Mouse (Mus musculus): Measurements from ENCODE around the gene Cacng4. TPM values are rescaled to one million over a fixed set of nuclear protein-coding genes. Genes with fewer than 3 reads are reported as not detected.

Gene Cacng4
- polyA plus RNA-seq, 1 experiment from 2014 or later: 25.6 TPM

GRCm38 (mm10) chr11:107737886-107738285, 56.5 kb downstream of the Cacng4 start:
- Histone ChIP-seq H3K4me1 (ENCODE audit: control insufficient read depth, insufficient read depth, low read length) (peaks cover 2% of the 10 kb centered on the region; the same call in 1 of the 2 replicates), H3K9me3 (ENCODE audit: control insufficient read depth, low read length) (no peaks in the 10 kb centered on the region), H3K9ac (ENCODE audit: low read length) (no peak overlapping the region), H3K27me3 (ENCODE audit: control insufficient read depth, insufficient read depth, low read length) (no peaks in the 10 kb centered on the region), H3K36me3 (ENCODE audit: control insufficient read depth, insufficient read depth, low read length) (peaks cover 12% of the 10 kb centered on the region), H3K4me3 (ENCODE audit: low read depth, low read length) (no peak overlapping the region), H3K4me2 (no peak overlapping the region), H3K27ac (ENCODE audit: low read depth, low read length) (no peak overlapping the region)
- DNase-seq (ENCODE audit: low spot score, missing footprints) (no peak), ATAC-seq (ENCODE audit: low FRiP score) (no peak)
- WGBS: 90% methylated on average over 6 of the region's 6 CpGs

DNA sequence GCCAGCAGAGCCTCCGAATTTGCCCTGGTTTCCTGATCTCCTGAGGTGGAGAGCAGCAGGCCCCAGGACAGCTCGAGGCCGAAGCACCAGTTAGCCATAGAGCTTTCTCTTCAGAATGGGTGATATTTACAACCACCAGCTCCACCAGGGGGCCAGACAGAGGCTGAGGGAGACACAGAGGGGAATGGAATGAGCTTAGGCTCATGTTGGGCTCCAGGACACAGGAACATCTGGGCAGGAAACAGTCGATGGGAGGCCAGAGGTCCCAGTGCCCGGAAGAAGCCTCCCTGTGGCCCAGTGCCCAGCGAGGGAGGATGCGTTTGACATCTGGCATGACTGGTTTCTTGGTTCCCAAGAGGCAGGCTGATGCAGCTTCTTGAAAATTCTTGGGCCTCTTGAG, 60.2 kb downstream of the Cacng4 start:
- Histone ChIP-seq H3K9ac (ENCODE audit: low read length) (no peak overlapping the region), H3K4me1 (ENCODE audit: control insufficient read depth, insufficient read depth, low read length) (no peaks in the 10 kb centered on the region), H3K9me3 (ENCODE audit: control insufficient read depth, low read length) (no peaks in the 10 kb centered on the region), H3K4me2 (no peak overlapping the region), H3K36me3 (ENCODE audit: control insufficient read depth, insufficient read depth, low read length) (peaks cover 12% of the 10 kb centered on the region), H3K27ac (ENCODE audit: low read depth, low read length) (no peak overlapping the region), H3K4me3 (ENCODE audit: low read depth, low read length) (no peak overlapping the region), H3K27me3 (ENCODE audit: control insufficient read depth, insufficient read depth, low read length) (no peaks in the 10 kb centered on the region)
- ATAC-seq (ENCODE audit: low FRiP score) (no peak), DNase-seq (ENCODE audit: low spot score, missing footprints) (no peak)
- 86% methylated on average over 7 of the region's 7 CpGs for WGBS

- H3K4me3 ChIP-seq (ENCODE audit: low read depth, low read length): no peak overlapping the region
- ATAC-seq (ENCODE audit: low FRiP score): no peak
- no peak overlapping the region for H3K27ac ChIP-seq (ENCODE audit: low read depth, low read length)
- no peak overlapping the region for H3K9ac ChIP-seq (ENCODE audit: low read length)
- DNase-seq (ENCODE audit: low spot score, missing footprints): no peak
- H3K9me3 ChIP-seq (ENCODE audit: control insufficient read depth, low read length): no peaks in the 10 kb centered on the region
- no peaks in the 10 kb centered on the region for H3K4me1 ChIP-seq (ENCODE audit: control insufficient read depth, insufficient read depth, low read length)
- no peaks in the 10 kb centered on the region for H3K27me3 ChIP-seq (ENCODE audit: control insufficient read depth, insufficient read depth, low read length)
- H3K4me2 ChIP-seq: no peak overlapping the region
- WGBS: 86% methylated on average over 5 of the region's 5 CpGs
- H3K36me3 ChIP-seq (ENCODE audit: control insufficient read depth, insufficient read depth, low read length): peaks cover 12% of the 10 kb centered on the region
Measured at GRCm38 (mm10) chr11:107731498-107731897, 62.9 kb downstream of the Cacng4 start.

DNA sequence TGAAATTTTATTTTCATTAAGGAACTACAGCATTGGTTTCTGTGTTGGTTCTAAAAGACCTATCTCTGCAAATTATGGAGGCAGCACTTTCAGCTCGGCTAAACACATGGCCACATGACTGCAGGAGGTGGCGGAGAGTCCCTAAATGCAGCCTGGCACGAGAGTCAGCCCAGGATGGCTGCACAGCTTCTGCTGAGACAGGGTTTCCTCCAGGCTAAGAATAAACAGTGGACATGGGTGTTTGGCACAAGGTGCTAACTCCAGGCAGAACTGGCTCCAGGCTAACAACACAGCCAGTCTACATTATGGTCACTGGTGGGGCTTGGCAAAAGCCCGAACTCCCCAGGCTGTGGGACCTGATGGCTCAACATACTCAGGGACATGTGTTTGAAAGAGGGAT, 63.4 kb downstream of the Cacng4 start:
- peaks cover 12% of the 10 kb centered on the region for H3K36me3 ChIP-seq (ENCODE audit: control insufficient read depth, insufficient read depth, low read length)
- no peak for DNase-seq (ENCODE audit: low spot score, missing footprints)
- no peak overlapping the region for H3K9ac ChIP-seq (ENCODE audit: low read length)
- H3K27me3 ChIP-seq (ENCODE audit: control insufficient read depth, insufficient read depth, low read length): no peaks in the 10 kb centered on the region
- no peaks in the 10 kb centered on the region for H3K4me1 ChIP-seq (ENCODE audit: control insufficient read depth, insufficient read depth, low read length)
- no peak overlapping the region for H3K4me3 ChIP-seq (ENCODE audit: low read depth, low read length)
- WGBS: 83% methylated on average over 4 of the region's 4 CpGs
- no peaks in the 10 kb centered on the region for H3K9me3 ChIP-seq (ENCODE audit: control insufficient read depth, low read length)
- no peak overlapping the region for H3K27ac ChIP-seq (ENCODE audit: low read depth, low read length)
- H3K4me2 ChIP-seq: no peak overlapping the region
- no peak for ATAC-seq (ENCODE audit: low FRiP score)

- no peak overlapping the region for H3K4me3 ChIP-seq (ENCODE audit: low read depth, low read length)
- H3K27me3 ChIP-seq (ENCODE audit: control insufficient read depth, insufficient read depth, low read length): no peaks in the 10 kb centered on the region
- H3K36me3 ChIP-seq (ENCODE audit: control insufficient read depth, insufficient read depth, low read length): peaks cover 1% of the 10 kb centered on the region
- no peak overlapping the region for H3K9ac ChIP-seq (ENCODE audit: low read length)
- no peak for DNase-seq (ENCODE audit: low spot score, missing footprints)
- H3K9me3 ChIP-seq (ENCODE audit: control insufficient read depth, low read length): no peaks in the 10 kb centered on the region
- no peaks in the 10 kb centered on the region for H3K4me1 ChIP-seq (ENCODE audit: control insufficient read depth, insufficient read depth, low read length)
- no peak for ATAC-seq (ENCODE audit: low FRiP score)
- H3K4me2 ChIP-seq: no peak overlapping the region
- WGBS: 88% methylated on average over 7 of the region's 7 CpGs
- no peak overlapping the region for H3K27ac ChIP-seq (ENCODE audit: low read depth, low read length)
Measured at GRCm38 (mm10) chr11:107729141-107729540, 65.2 kb downstream of the Cacng4 start.

DNA sequence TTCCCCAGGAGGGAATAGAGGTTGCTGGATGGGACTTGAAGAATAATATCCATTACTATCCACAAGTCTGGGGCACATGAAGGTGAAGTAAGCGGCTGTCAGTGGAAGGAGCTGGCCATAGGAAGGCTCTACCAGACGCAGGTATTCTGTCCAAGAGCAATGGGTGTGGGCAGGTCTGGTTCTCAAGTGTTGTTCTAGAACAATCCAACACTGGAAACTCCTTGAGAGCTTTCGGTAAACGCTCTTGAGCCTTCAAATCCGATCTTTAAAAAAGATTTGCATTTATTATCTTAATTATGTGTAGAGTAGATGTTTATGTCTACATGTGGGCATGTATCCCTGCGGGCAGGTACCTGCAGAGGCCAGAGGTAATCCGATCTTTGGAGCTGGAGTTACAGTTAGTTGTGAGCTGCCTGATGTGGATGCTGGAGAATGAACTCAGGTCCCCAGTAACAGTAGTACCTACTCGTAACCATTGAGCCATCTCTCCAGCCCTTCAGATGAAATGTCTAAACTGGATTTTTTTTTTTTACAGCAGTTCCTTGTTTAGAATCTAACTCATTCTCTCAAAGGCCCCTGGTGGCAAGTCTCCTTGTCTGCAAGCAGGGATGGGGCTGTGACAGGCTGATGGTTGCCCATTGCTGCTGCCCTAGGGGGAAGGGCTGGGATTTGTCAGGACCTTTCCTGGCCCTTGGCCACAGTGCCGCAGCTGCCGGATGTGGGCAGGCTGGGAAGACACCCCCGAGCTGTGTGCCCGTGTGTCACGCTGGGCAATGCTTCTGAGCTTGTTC, 66.1 kb downstream of the Cacng4 start:
- Histone ChIP-seq H3K4me2 (no peak overlapping the region), H3K36me3 (ENCODE audit: control insufficient read depth, insufficient read depth, low read length) (no peaks in the 10 kb centered on the region), H3K27me3 (ENCODE audit: control insufficient read depth, insufficient read depth, low read length) (no peaks in the 10 kb centered on the region), H3K9me3 (ENCODE audit: control insufficient read depth, low read length) (no peaks in the 10 kb centered on the region), H3K4me3 (ENCODE audit: low read depth, low read length) (no peak overlapping the region), H3K4me1 (ENCODE audit: control insufficient read depth, insufficient read depth, low read length) (no peaks in the 10 kb centered on the region), H3K9ac (ENCODE audit: low read length) (no peak overlapping the region), H3K27ac (ENCODE audit: low read depth, low read length) (no peak overlapping the region)
- no peak for DNase-seq (ENCODE audit: low spot score, missing footprints)
- WGBS: 87% methylated on average over 13 of the region's 13 CpGs
- ATAC-seq (ENCODE audit: low FRiP score): no peak

GRCm38 (mm10) chr11:107724603-107725002, 69.8 kb downstream of the Cacng4 start:
- no peaks in the 10 kb centered on the region for H3K9me3 ChIP-seq (ENCODE audit: control insufficient read depth, low read length)
- no peak overlapping the region for H3K4me2 ChIP-seq
- no peak for ATAC-seq (ENCODE audit: low FRiP score)
- DNase-seq (ENCODE audit: low spot score, missing footprints): no peak
- H3K27me3 ChIP-seq (ENCODE audit: control insufficient read depth, insufficient read depth, low read length): no peaks in the 10 kb centered on the region
- H3K4me3 ChIP-seq (ENCODE audit: low read depth, low read length): no peak overlapping the region
- WGBS: 95% methylated on average over 8 of the region's 8 CpGs
- H3K4me1 ChIP-seq (ENCODE audit: control insufficient read depth, insufficient read depth, low read length): no peaks in the 10 kb centered on the region
- no peak overlapping the region for H3K27ac ChIP-seq (ENCODE audit: low read depth, low read length)
- H3K36me3 ChIP-seq (ENCODE audit: control insufficient read depth, insufficient read depth, low read length): no peaks in the 10 kb centered on the region
- no peak overlapping the region for H3K9ac ChIP-seq (ENCODE audit: low read length)

- no peak for DNase-seq (ENCODE audit: low spot score, missing footprints)
- H3K4me2 ChIP-seq: no peak overlapping the region
- no peak overlapping the region for H3K4me3 ChIP-seq (ENCODE audit: low read depth, low read length)
- H3K27ac ChIP-seq (ENCODE audit: low read depth, low read length): no peak overlapping the region
- no peaks in the 10 kb centered on the region; the same call in 1 of the 2 replicates for H3K9me3 ChIP-seq (ENCODE audit: control insufficient read depth, low read length)
- no peak for ATAC-seq (ENCODE audit: low FRiP score)
- H3K9ac ChIP-seq (ENCODE audit: low read length): no peak overlapping the region
- no peaks in the 10 kb centered on the region for H3K36me3 ChIP-seq (ENCODE audit: control insufficient read depth, insufficient read depth, low read length)
- WGBS: 92% methylated on average over 7 of the region's 7 CpGs
- no peaks in the 10 kb centered on the region for H3K4me1 ChIP-seq (ENCODE audit: control insufficient read depth, insufficient read depth, low read length)
- H3K27me3 ChIP-seq (ENCODE audit: control insufficient read depth, insufficient read depth, low read length): no peaks in the 10 kb centered on the region
Measured at GRCm38 (mm10) chr11:107721057-107721456, 73.3 kb downstream of the Cacng4 start.

DNA sequence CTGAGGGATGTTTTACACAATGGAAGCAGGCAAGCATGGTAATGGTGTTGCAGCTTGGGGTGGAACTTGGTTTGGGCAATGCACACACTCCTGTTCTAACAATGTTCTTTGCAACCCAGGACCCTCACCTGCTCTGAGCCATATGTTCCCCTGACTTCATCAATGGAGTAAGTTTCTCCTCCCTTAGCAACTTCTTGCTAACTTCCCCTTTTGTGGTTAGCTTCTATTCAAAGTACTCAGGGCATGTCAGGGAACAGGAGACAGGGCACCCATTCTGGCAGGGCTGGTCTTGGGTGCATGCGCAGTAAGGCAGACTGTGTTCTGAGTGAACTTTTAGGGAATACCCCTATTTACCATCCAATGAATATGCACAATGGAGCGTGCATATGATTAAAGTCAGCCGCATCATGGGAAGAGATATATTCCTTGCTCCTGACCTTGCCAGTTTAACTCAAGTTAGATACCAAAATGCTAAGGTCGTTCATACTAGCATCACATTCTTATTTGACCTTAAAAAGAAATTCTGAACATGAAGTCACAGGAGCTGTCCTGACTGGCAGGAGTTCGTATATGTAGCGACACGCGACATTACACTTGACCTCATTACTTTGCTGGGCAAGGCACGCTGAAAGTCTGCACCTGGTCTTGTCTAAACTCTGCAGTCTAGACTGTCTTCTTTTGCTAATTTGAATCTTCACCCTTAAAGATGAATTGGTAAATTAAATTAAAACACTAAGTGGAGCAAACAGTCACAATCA, 73.9 kb downstream of the Cacng4 start:
- WGBS: 91% methylated on average over 9 of the region's 9 CpGs
- H3K4me3 ChIP-seq (ENCODE audit: low read depth, low read length): no peak overlapping the region
- ATAC-seq (ENCODE audit: low FRiP score) (no peak), DNase-seq (ENCODE audit: low spot score, missing footprints) (no peak)
- no peak overlapping the region for H3K27ac ChIP-seq (ENCODE audit: low read depth, low read length)
- H3K27me3 ChIP-seq (ENCODE audit: control insufficient read depth, insufficient read depth, low read length): no peaks in the 10 kb centered on the region
- H3K9ac ChIP-seq (ENCODE audit: low read length): no peak overlapping the region
- no peak overlapping the region for H3K4me2 ChIP-seq
- H3K36me3 ChIP-seq (ENCODE audit: control insufficient read depth, insufficient read depth, low read length): no peaks in the 10 kb centered on the region
- no peaks in the 10 kb centered on the region for H3K4me1 ChIP-seq (ENCODE audit: control insufficient read depth, insufficient read depth, low read length)
- H3K9me3 ChIP-seq (ENCODE audit: control insufficient read depth, low read length): no peaks in the 10 kb centered on the region; the same call in 1 of the 2 replicates

Data from midbrain, embryonic 11.5 days (tissue).